Mouse (Mus musculus) right cerebral cortex, postnatal 4 days (tissue): ENCODE data around the gene Krtap4-7.
"Not testable (repeated sequence)": the region's sequence is repeated elsewhere in the genome, so short reads cannot be mapped to it uniquely, and the experiment has no call there.

Source experiments
- DNase-seq: peaks from one replicate; pipeline ENCODE4 v3.0.0-alpha.2; 2022

The Krtap4-7 gene

GRCm38 (mm10) chr11:99643635-99644139 lies at the start of gene Krtap4-7:
Krtap4-7 (minus strand) TSS chr11:99644089.
- DNase-seq: not testable (repeated sequence)

- no peak for DNase-seq
Measured at GRCm38 (mm10) chr11:99690463-99690862, 46.6 kb upstream of the Krtap4-7 start, which contains the start of gene Gm14190. Gm14190 (minus strand) TSS chr11:99690740.

GRCm38 (mm10) chr11:99685235-99685634 lies 41.3 kb upstream of the Krtap4-7 start:
- not testable (repeated sequence) for DNase-seq

DNA sequence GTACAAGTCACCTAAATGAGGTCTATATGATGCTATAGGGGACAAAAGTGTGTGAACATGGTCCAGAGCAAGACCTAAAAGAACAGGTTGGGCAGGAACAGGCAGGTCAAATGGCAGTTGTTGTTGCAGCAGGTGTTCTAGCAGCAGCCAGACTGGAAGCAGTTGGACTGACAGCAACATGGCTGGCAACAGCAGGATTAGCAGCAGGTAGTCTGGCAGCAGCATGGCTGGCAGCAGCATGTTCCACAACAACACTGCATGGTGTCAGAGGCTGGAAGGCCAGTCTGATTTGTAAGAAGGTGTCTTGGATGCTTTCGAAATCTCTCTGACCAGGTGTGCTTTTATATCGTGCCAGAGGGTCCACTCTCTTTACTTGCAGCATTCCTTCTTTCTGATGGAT lies 39.6 kb upstream of the Krtap4-7 start:
- DNase-seq: no peak

GRCm38 (mm10) chr11:99665860-99666259 lies 22.0 kb upstream of the Krtap4-7 start, which contains the start of gene Krtap4-6:
Krtap4-6 (minus strand) TSS chr11:99665960.
- no peak for DNase-seq

DNA sequence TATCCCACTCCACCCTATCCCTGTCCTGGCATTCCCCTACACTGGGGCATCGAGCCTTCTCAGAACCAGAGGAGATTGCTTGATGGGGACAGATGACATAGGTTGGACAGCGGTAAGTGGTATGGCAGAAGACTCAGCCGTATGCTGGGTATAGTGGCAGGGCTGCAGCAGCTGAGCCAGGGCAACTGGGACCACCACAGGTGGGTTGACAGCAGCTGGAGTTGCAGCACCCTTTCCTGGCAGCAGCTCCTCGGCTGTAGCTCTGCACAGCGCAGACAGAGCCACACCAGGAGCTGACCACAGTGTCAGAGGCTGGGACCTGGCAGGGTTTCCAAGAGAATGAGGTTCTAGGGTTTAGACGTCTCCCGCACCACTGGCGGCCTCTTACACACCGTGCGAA lies 18.9 kb upstream of the Krtap4-7 start:
- DNase-seq: no peak

- no peak for DNase-seq
Measured at GRCm38 (mm10) chr11:99659256-99659655, 15.4 kb upstream of the Krtap4-7 start.

- DNase-seq: not testable (repeated sequence)
Measured at GRCm38 (mm10) chr11:99658467-99659010, 14.7 kb upstream of the Krtap4-7 start, which contains the start of gene Gm11563. Gm11563 (minus strand) TSS chr11:99658960.

GRCm38 (mm10) chr11:99657051-99657450 lies 13.2 kb upstream of the Krtap4-7 start:
- DNase-seq: no peak

GRCm38 (mm10) chr11:99650136-99650535 lies 6.2 kb upstream of the Krtap4-7 start, which contains the start of gene Gm11555:
Gm11555 (minus strand) TSS chr11:99650236.
- no peak for DNase-seq

- DNase-seq: no peak
Measured at GRCm38 (mm10) chr11:99646444-99646843, 2.6 kb upstream of the Krtap4-7 start.

DNA sequence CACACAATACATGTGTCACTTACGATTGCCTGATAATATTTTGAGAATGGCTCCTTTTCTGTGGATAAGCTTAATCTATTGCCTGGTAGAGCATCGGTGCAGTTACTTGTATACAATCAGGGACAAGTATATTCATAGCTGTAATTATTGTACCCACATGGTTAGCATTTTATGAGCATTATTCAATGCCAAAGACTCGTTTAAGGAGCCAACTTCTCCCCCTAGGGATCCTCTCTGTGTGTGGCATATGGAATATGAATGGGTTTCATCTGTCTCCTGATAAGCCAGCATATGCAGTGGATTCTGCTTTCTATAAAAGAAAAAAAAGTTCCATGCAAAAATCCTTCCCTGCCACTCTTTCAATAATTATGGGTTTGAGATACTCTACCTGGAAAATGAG lies 462 bp upstream of the Krtap4-7 start:
- no peak for DNase-seq

- no peak for DNase-seq
Measured at GRCm38 (mm10) chr11:99640926-99641325, 3.0 kb downstream of the Krtap4-7 start.

DNA sequence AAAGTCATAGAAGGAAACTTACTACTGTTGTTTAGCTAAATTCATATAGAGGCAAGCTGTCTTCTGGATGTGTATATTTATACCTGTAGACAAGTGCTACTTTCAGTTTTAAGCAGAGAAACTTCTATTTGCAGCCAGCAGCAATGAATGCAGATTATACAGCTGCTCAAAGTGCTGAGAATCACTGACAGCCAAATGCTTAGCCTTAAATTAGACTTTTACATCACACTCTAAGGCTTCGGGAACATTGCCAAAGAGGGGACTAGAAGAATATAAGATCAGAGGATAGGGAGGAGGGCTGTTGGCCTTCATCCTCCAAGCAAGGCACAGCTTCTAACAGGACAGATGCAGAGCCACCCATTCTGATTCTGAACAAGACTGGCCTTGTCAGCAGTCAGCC lies 6.8 kb downstream of the Krtap4-7 start:
- no peak for DNase-seq

DNA sequence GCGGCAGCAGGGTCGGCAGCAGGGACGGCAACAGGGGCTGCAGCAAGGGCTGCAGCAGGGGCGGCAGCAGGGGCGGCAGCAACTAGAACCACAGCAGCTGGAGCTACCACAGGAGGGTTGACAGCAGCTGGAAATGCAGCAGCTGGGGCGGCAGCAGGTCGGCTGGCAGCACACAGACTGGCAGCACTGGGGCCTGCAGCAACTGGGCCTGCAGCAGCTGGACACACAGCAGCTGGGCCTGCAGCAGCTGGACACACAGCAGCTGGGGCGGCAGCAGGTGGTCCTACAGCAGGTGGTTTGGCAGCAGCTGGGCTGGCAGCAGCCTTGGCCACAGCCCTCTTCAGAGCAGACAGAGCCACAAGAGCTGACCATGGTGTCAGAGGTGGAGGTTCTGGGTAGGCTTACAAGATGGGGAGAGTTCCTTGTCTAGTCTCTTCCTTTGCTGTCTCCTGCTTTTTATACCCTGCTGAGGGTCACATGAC lies 9.2 kb downstream of the Krtap4-7 start, which contains the start of gene Krtap4-2:
Gene Krtap4-2 (minus strand): TSS at position 432 of the 482 bp plus-strand sequence.
- no peak for DNase-seq

DNA sequence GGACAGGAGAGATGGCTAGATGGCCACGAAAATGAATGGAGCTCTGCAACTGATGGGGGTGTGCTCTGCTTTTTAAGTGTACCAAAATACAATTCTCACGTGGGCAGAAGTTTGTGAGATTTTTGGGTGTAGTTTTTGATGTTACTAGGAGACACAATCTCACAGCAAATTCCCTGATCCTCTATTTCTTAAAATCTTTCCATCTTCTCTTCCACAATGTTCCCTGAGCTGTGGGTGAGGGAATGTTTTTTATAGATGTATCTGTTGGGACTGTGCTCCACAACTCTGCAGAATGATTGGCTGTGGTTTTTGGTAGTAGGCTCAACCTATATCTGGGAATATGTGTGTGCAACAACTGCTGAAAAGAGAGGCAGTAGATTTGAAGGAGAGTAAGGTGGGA lies 10.6 kb downstream of the Krtap4-7 start:
- no peak for DNase-seq

DNA sequence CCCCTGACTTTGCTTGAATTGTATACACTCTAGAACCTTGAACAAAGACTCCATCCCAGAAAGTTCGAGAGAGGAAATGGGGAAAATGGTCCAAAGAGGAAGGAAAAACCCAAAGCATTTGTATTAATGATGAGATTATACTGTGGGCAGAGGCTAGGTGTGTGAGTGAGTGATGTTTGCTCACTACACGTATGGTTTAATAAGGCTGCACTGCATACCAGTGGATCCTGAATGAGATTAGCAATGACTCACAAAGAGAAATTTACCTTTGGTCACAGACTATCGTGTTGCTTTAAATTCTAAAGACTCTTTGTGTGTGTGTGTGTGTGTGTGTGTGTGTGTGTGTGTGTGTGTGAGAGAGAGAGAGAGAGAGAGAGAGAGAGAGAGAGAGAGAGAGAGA lies 13.0 kb downstream of the Krtap4-7 start:
- DNase-seq: no peak

DNA sequence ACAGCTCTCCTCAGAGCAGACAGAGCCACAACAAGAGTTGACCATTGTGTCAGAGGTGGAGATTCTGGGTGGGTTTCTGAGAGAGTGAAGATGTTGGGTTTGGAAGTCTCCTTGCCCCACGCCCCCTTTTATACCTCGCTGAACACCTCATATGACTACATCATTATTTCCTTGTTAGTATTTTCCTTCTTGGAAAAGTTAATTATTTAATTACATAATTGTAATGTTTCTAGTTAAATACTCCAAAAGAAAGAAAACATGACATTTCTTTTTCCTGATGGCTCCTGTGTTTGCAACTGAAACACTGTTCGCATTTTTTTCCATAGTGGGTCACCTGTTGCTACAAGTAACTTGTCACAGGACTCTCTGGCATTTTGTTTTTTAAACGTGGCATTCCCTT lies 15.8 kb downstream of the Krtap4-7 start, which contains the start of gene Krtap4-1:
Gene Krtap4-1 (minus strand): TSS at position 101 of the 400 bp plus-strand sequence.
- no peak for DNase-seq

DNA sequence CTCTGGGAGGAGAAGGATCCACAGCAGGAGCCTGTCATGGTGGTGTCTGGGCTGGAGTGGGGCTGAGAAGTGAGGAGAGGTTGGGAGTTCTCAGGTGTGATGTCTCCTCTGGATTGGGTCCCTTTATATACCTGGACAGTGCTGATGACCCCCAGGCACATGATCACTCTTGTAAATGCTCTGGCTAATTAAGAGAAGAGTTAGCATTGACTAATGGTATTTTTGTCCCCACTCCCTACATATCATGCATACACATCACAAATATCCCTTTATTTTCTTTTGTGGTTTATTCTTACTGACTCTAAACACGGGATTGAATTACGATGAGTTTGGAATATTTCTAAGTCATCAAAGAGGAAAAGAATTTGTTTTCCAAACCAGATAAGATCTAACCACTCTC lies 23.6 kb downstream of the Krtap4-7 start, which contains the start of gene Gm11562:
Gene Gm11562 (minus strand): TSS at position 101 of the 400 bp plus-strand sequence.
- DNase-seq: no peak

DNA sequence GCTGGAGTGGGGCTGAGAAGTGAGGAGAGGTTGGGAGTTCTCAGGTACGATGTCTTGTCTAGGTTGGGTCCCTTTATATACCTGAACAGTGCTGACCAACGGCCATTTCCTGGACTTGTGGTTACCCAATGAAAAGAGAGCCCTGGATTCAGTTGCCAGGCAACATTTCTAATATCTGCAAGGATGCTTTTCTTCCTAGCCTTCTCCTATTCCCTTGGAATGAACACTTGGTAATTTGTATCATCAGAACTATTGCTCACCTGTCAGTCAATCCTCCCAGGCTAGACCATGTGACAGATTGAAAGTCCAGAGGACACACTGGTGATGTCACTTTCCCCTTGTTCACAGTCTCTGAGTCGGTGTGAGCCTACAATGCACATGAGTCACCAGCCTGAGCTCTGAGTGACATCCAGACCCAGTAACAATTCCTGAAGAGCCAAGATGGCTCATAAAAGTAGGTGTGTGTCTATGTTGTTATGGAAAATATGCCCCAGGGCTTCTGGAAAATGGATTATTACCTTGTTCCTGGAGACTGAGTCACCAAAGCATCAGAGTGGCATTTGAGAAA lies 29.0 kb downstream of the Krtap4-7 start, which contains the start of gene Krtap2-4:
Gene Krtap2-4 (minus strand): TSS at position 51 of the 568 bp plus-strand sequence.
- no peak for DNase-seq

- DNase-seq: not testable (repeated sequence)
Measured at GRCm38 (mm10) chr11:99610089-99610488, 33.8 kb downstream of the Krtap4-7 start, which contains the start of gene Gm11937. Gm11937 (minus strand) TSS chr11:99610189.

- DNase-seq: no peak
Measured at GRCm38 (mm10) chr11:99609126-99609525, 34.8 kb downstream of the Krtap4-7 start.

DNA sequence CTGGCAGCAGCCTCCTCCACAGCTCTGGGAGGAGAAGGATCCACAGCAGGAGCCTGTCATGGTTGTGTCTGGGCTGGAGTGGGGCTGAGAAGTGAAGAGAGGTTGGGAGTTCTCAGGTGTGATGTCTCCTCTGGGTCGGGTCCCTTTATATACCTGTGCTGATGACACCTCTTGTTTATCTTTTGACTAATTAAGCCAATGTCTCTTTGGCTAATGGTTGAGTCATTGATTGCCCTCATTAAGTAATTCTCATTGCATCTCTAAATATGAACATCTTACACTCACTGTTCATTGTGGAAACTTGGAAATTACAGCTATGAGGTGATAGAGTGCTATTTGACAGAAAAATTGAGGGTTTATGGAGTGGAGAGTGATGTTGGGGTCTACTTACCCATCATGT lies 40.7 kb downstream of the Krtap4-7 start, which contains the start of gene Gm11938:
Gene Gm11938 (minus strand): TSS at position 101 of the 400 bp plus-strand sequence.
- not testable (repeated sequence) for DNase-seq

GRCm38 (mm10) chr11:99597742-99598141 lies 46.1 kb downstream of the Krtap4-7 start, which contains the start of gene Krtap9-3:
Krtap9-3 (minus strand) TSS chr11:99598105.
- not testable (repeated sequence) for DNase-seq
